Mouse (Mus musculus): ENCODE results near the gene Cdx2. TPM values are rescaled to one million over a fixed set of nuclear protein-coding genes. Genes with fewer than 3 reads are reported as not detected.

The Cdx2 gene
- polyA plus RNA-seq, 1 experiment from 2014 or later = not detected

DNA sequence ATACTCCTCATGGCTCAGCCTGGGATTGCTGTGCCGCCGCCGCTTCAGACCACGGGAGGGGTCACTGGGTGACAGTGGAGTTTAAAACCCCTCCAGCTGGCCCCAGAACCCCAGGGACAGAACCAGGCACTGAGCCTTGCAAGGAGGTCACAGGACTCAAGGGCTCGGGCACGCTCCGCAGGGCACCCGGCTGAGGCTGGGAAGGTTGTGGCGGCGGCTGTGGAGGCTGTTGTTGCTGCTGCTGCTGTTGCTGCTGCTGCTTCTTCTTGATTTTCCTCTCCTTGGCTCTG lies 5.3 kb downstream of the Cdx2 start:
- no peak for ATAC-seq (ENCODE audit: insufficient number of reproducible peaks, insufficient read depth, low FRiP score, low TSS enrichment, low read depth)
- 3% methylated on average over 10 of the region's 10 CpGs for WGBS

DNA sequence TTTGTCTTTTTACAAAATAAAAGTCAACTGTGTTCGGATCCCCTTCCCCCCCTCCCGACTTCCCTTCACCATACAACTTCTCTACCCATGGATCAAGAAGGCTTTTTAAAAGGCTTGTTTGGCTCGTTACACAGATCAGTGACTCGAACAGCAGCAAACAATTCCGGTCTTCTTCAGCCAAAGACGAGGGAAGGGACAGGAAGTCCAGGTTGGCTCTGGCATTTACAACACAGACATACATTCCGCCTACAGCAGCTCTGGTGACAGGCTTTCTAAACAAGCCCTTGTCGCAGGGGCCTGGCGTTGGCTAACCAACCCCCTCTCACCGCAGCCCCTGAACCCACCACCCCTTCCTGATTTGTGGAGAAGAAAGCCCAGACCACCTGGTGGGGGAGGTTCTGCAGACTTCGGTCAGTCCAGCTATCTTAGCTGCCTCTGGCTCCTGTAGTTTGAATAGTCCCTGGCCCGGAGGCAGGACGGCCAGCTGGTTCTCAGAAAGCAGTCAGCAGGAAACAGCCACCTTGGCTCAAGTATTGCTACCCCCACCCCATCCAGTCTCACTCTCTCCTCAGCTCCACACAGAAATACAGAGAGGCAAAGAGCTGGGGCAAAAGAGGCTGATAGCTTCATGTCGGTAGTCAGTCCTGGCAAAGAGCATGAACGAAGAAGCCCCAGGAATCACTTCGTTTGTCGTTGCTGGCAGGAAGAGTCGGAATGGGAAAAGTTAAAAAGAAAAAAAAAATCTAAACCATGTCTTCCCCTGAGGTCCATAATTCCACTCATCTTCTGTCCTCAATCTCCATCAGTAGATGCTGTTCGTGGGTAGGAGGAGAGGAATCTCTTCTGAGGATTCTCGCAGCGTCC lies 5.9 kb downstream of the Cdx2 start:
- Histone ChIP-seq H3K27ac (no peak overlapping the region), H3K4me2 (no peak overlapping the region), H3K36me3 (no peaks in the 10 kb centered on the region), H3K27me3 (peaks cover 99% of the 10 kb centered on the region), H3K9ac (no peak overlapping the region), H3K4me1 (peaks cover 24% of the 10 kb centered on the region), H3K4me3 (no peak overlapping the region), H3K9me3 (no peaks in the 10 kb centered on the region)
- WGBS = under 1% methylated on average over 21 of the region's 21 CpGs
- no peak for ATAC-seq (ENCODE audit: insufficient number of reproducible peaks, insufficient read depth, low FRiP score, low TSS enrichment, low read depth)

More for the DNA sequence above, 5.3 kb downstream of the Cdx2 start:
- peaks cover 100% of the 10 kb centered on the region for H3K27me3 ChIP-seq
- no peak overlapping the region for H3K4me3 ChIP-seq
- H3K27ac ChIP-seq = no peak overlapping the region
- H3K4me2 ChIP-seq = no peak overlapping the region
- H3K4me1 ChIP-seq = peaks cover 30% of the 10 kb centered on the region
- H3K36me3 ChIP-seq = no peaks in the 10 kb centered on the region
- no peaks in the 10 kb centered on the region for H3K9me3 ChIP-seq
- no peak overlapping the region for H3K9ac ChIP-seq

DNA sequence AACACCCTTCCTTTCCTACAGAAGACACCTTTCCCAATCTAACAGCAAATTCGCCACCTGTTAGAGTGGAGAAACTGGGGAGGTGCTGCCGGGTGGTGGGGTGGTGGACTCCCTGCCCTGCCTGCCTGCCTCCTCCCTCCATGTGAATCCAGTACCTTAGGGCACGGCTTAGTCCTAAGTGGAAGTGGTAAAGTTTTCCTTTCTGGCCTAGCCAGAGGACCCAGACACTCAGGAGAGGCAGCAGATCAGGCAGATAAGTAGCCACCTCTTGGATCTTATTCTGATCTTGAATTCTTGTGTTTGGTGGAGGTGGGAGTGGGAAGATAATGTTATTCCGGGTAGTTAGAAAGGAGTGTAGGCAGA lies 7.1 kb downstream of the Cdx2 start:
- Histone ChIP-seq H3K9ac (no peak overlapping the region), H3K9me3 (no peaks in the 10 kb centered on the region), H3K4me2 (peak overlapping the region; percentile 39; the same call in 1 of the 2 replicates), H3K27ac (no peak overlapping the region), H3K4me1 (peaks cover 20% of the 10 kb centered on the region), H3K4me3 (peak overlapping the region; percentile 18; the same call in 1 of the 2 replicates), H3K36me3 (no peaks in the 10 kb centered on the region), H3K27me3 (peaks cover 98% of the 10 kb centered on the region)
- no peak for ATAC-seq (ENCODE audit: insufficient number of reproducible peaks, insufficient read depth, low FRiP score, low TSS enrichment, low read depth)
- 4% methylated on average over 4 of the region's 4 CpGs for WGBS

DNA sequence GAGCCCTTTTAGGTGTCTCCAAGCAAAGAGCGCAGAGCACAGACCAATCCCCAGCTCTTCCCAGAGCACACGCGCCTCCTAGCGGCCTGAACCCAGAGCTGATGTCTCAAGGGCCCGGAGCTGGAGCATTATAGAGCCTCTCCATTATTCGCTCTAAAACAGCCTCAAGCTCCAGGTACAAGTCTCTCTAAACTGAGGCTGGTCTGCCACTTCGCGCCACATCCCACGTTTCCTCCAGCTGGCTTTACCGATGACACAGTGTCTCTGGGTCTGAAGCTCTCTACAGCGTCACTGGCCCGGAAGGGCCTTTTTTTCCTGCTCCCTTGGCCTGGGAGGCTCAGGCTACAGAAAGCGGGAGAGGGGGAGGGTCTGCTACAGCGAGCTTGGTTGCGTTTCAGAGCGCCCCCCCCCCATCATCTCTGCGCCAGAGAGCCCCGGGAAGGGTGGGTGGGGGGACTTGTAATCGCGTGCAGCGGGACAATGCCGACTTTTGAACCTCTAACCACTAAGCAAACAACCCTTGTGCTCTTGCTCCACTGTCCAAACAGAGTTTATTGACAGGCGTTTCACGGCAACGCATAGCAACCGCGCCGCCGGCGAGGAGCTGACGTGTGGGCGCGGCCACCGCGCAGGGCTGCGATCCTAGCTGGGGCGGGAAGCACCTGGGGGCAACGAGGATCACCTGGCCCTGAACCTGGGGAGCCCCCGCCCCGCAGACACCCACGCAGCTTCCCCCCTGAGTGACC lies 7.6 kb downstream of the Cdx2 start:
- ATAC-seq (ENCODE audit: insufficient number of reproducible peaks, insufficient read depth, low FRiP score, low TSS enrichment, low read depth) = 0 out of 2 replicates have a peak, but pooled peaks have one; percentile 56
- Histone ChIP-seq H3K4me2 (peak overlapping the region; percentile 39), H3K36me3 (no peaks in the 10 kb centered on the region), H3K4me3 (peak overlapping the region; percentile 18), H3K4me1 (peaks cover 15% of the 10 kb centered on the region), H3K9ac (no peak overlapping the region), H3K27me3 (peaks cover 98% of the 10 kb centered on the region), H3K27ac (no peak overlapping the region), H3K9me3 (no peaks in the 10 kb centered on the region)
- under 1% methylated on average over 41 of the region's 41 CpGs for WGBS

DNA sequence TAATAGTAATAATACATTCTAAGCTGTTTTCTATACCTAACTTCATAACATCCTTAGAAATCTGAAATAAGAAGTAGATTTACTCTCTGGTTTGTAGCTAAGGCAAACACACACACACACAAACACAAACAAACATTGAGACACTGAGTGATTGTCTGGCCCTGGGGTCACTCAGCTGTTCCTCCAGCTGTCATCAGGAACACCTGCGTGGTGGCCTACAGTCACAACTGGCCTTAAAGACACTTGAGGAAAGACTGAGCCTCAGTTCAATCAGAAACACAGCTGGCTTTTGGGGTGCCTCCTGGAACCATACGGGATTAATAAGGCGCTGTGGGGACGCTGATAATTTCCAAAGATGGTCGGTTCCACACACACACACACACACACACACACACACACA lies 9.8 kb downstream of the Cdx2 start:
- H3K27ac ChIP-seq = no peak overlapping the region
- H3K27me3 ChIP-seq = peaks cover 98% of the 10 kb centered on the region
- H3K9ac ChIP-seq = no peak overlapping the region
- no peaks in the 10 kb centered on the region for H3K9me3 ChIP-seq
- ATAC-seq (ENCODE audit: insufficient number of reproducible peaks, insufficient read depth, low FRiP score, low TSS enrichment, low read depth) = no peak
- H3K4me3 ChIP-seq = no peak overlapping the region
- H3K4me1 ChIP-seq = peaks cover 10% of the 10 kb centered on the region
- 53% methylated on average over 5 of the region's 5 CpGs for WGBS
- H3K4me2 ChIP-seq = no peak overlapping the region
- no peaks in the 10 kb centered on the region for H3K36me3 ChIP-seq

DNA sequence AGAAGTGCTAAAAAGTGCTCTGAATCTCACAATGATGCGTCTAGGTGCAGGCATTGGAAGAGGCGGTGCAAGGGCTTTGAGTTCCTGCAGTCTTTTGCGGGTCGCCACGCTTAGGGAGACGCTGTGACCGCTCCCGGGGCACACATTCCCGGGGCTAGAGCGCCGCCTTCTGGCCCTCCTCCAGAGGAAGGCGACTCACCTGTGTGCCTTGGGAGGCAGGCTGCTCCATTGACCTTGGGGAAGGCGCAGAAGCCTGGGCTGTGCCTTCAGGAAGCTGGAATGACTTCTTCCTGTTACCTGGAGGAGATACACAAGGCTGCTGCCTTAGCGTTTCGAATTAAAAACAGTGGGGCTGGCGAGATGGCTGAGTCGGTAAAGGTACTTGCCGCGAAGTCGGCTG lies 12.9 kb downstream of the Cdx2 start:
- H3K36me3 ChIP-seq = no peaks in the 10 kb centered on the region
- no peak for ATAC-seq (ENCODE audit: insufficient number of reproducible peaks, insufficient read depth, low FRiP score, low TSS enrichment, low read depth)
- no peak overlapping the region for H3K4me3 ChIP-seq
- 10% methylated on average over 20 of the region's 20 CpGs for WGBS
- H3K27ac ChIP-seq = no peak overlapping the region
- no peak overlapping the region for H3K4me2 ChIP-seq
- no peaks in the 10 kb centered on the region for H3K9me3 ChIP-seq
- H3K9ac ChIP-seq = no peak overlapping the region
- H3K27me3 ChIP-seq = peaks cover 84% of the 10 kb centered on the region
- H3K4me1 ChIP-seq = no peaks in the 10 kb centered on the region; the same call in 1 of the 2 replicates

DNA sequence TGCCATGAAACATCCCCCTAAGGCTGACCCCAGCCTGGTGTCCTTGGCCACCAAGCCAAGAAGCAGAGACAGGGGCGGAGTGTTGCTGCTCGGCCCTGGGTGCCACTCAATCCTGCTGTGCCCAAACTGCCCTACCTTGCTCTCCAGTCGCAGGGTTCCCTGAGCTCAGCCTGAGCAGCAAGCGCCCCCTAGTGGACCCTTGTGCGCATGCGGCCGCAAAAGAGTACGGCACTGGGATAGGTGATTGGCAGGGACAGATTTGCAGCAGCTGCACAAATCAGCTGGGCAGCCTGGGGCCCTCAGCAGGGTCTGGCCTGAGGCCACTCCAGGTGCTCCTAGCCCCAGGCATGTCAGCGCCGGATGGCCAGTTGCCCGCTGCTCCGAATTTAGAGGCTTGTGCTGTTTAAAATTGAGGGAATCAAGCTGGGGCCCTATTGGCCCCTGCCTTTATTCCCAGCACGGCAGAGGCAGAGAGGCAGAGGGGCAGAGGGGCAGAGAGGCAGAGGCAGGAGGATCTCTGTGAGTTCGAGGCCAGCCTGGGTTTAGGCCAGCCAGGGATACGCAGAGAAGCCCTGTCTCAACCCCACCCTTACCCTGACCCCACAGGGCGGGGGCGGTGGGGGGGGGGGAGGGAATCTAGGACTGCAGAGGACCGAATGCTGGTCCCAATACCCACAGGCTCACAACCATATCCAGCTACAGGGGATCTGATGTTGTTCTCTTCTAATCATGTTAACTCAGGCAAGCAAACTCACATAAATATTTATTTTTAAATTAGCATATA lies 13.8 kb downstream of the Cdx2 start:
- Histone ChIP-seq H3K4me3 (no peak overlapping the region), H3K9ac (no peak overlapping the region), H3K27ac (no peak overlapping the region), H3K4me1 (no peaks in the 10 kb centered on the region; the same call in 1 of the 2 replicates), H3K36me3 (no peaks in the 10 kb centered on the region), H3K4me2 (no peak overlapping the region), H3K27me3 (peaks cover 82% of the 10 kb centered on the region), H3K9me3 (no peaks in the 10 kb centered on the region)
- ATAC-seq (ENCODE audit: insufficient number of reproducible peaks, insufficient read depth, low FRiP score, low TSS enrichment, low read depth) = no peak
- 16% methylated on average over 18 of the region's 18 CpGs for WGBS

DNA sequence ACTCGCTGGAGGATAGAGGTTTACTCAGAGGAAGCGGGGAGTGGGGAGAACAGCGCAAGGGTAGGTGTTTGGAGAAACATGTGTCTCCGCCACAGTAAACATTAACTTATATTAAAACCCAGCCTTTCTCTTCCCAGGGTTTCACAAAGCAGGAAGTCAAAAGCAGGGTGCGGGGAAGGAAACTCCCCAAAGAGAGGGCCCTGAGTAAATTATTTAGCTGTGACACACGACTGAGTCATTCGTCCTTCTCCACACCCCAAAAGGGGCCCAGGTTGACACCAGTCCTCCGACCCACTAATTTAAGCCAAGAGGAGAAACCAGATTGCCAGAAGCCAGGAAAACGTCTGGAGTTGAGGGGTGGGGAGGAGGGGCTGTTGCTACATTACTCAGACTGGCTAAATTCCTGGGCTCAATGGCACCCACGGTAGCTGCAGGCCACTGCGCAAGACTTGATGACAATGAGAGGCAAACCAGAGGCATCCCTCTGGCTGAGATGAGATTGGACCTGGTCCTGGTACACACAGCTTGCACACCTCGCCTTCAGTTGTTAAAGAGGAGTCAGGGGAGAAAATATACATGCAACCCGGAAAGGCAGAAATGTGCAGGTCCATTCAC lies 14.5 kb downstream of the Cdx2 start:
- Histone ChIP-seq H3K4me2 (no peak overlapping the region), H3K36me3 (no peaks in the 10 kb centered on the region), H3K27ac (no peak overlapping the region), H3K4me3 (no peak overlapping the region), H3K4me1 (no peaks in the 10 kb centered on the region; the same call in 1 of the 2 replicates), H3K9me3 (no peaks in the 10 kb centered on the region), H3K27me3 (peaks cover 82% of the 10 kb centered on the region), H3K9ac (no peak overlapping the region)
- WGBS = 33% methylated on average over 13 of the region's 13 CpGs
- no peak for ATAC-seq (ENCODE audit: insufficient number of reproducible peaks, insufficient read depth, low FRiP score, low TSS enrichment, low read depth)

DNA sequence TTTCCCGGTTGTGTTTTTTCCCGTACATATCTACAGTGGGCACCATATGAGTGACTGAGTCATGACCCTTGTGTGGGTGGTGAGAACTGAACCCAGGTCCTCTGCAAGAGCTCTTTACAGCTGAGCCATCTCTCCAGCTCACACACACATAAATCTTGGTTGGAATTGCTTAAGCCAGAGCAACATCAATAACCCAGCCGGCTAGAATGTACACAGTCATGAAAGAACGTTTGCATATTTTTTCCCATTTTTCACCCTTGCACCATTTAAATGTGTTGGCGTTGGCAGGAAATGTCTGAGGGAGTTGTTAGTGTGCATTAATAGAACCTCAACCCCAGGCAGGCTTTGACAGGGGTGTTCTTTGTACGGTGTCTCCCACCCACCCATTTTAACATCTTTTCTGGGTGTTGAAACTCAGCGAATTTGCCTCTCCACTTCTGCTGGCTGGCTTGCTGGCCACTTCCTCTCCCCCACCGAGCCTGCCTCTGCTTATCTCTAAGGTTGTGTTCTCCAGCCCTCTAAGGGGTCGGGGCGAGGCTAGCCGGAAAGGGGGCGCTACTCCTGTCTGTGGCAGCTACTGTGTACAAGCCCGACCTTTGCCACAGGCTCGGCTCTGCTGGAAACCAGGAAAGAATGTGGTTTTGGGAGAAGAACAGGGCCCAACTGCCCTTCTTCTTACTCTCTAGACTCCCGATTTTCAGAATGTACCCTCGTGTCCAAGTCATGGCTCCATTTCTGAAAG lies 15.1 kb downstream of the Cdx2 start:
- H3K9me3 ChIP-seq = no peaks in the 10 kb centered on the region
- no peak for ATAC-seq (ENCODE audit: insufficient number of reproducible peaks, insufficient read depth, low FRiP score, low TSS enrichment, low read depth)

DNA sequence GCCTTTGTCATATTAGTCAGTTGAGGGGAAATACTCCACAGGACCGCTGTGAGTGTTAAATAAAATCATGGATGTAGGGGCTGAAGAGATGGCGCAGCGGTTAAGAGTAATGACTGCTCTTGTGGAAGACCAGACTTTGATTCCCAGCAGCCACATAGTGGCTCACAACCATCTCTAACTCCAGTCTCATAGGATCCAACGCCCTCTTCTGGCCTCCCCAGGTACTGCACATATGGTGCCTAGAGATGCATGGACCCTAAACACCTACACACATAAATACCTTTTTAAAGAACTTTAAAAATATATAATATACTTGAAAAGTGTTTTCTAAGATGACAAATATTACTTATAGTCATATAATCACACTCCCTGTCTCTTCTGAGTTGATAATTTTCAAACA lies 22.7 kb downstream of the Cdx2 start:
- Histone ChIP-seq H3K9ac (no peak overlapping the region), H3K4me3 (no peak overlapping the region), H3K4me2 (no peak overlapping the region), H3K4me1 (no peaks in the 10 kb centered on the region), H3K9me3 (no peaks in the 10 kb centered on the region), H3K36me3 (no peaks in the 10 kb centered on the region), H3K27me3 (peaks cover 74% of the 10 kb centered on the region), H3K27ac (no peak overlapping the region)
- no peak for ATAC-seq (ENCODE audit: insufficient number of reproducible peaks, insufficient read depth, low FRiP score, low TSS enrichment, low read depth)
- WGBS = 74% methylated on average over 4 of the region's 4 CpGs

More for the DNA sequence above, 15.1 kb downstream of the Cdx2 start:
- peaks cover 80% of the 10 kb centered on the region for H3K27me3 ChIP-seq
- no peak overlapping the region for H3K9ac ChIP-seq
- H3K27ac ChIP-seq = no peak overlapping the region
- H3K36me3 ChIP-seq = no peaks in the 10 kb centered on the region
- no peaks in the 10 kb centered on the region; the same call in 1 of the 2 replicates for H3K4me1 ChIP-seq
- no peak overlapping the region for H3K4me2 ChIP-seq
- WGBS = 37% methylated on average over 16 of the region's 16 CpGs
- no peak overlapping the region for H3K4me3 ChIP-seq

DNA sequence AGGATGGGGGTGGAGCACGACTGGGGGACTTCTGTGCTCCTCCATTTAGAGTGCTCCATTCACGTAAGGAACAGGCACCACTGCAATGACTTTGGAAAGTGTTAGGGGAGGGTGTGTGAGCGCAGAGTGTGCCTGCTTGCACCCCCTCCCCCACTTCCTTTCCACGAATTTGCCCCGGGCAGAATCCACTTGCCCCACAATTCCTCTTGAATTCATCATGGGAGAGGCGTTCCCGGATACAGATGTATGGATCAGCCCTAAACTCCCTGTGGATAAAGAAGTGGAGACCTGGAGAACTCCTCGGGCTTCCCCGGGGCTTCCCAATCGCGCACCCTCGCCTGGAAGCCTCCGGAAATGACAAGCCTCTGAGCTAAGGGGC lies 29.5 kb downstream of the Cdx2 start:
- no peak overlapping the region for H3K4me2 ChIP-seq
- no peak for ATAC-seq (ENCODE audit: insufficient number of reproducible peaks, insufficient read depth, low FRiP score, low TSS enrichment, low read depth)
- 0% methylated on average over 13 of the region's 13 CpGs for WGBS
- H3K9ac ChIP-seq = no peak overlapping the region
- no peaks in the 10 kb centered on the region for H3K36me3 ChIP-seq
- H3K4me1 ChIP-seq = no peaks in the 10 kb centered on the region
- H3K27me3 ChIP-seq = peaks cover 99% of the 10 kb centered on the region
- no peak overlapping the region for H3K4me3 ChIP-seq
- H3K9me3 ChIP-seq = no peaks in the 10 kb centered on the region
- H3K27ac ChIP-seq = no peak overlapping the region

Measured in embryonic facial prominence, embryonic 13.5 days (tissue).